Mouse (Mus musculus) embryonic facial prominence, embryonic 15.5 days (tissue): ENCODE measurements around the gene Cxxc4. TPM values are rescaled to one million over a fixed set of nuclear protein-coding genes. Genes with fewer than 3 reads are reported as not detected.

ENCODE experiments used
- microRNA counts: library from miRNA; unstranded; fragments of <30 nt; microRNA quantifications from one replicate; lab custom pipeline; 2016
- microRNA-seq: library from miRNA; unstranded; fragments of <30 nt; microRNA quantifications from one replicate; pipeline ENCODE4, GENCODE M21; 2016; ENCODE audit warnings: borderline number of aligned reads
- polyA plus RNA-seq: library from polyadenylated mRNA; unstranded; fragments of >200 nt; fragmentation: Nextera tagmentation; extraction: Ambion mirVana; gene quantifications from 2 replicates; pipeline ENCODE4 v1.2.1, GENCODE M21; 2015

The Cxxc4 gene
- polyA plus RNA-seq, 1 experiment from 2014 or later, result 5.1 TPM

MicroRNAs within 50 kb of the gene (microRNA counts, 519-probe panel; counts per million panel counts)
- microRNA mmu-miR-1895 (lab: Ali Mortazavi, UCI), result 1,699 counts per million, percentile 20 among the panel's probes with 10 or more counts

Small RNA genes lying within 50 kb of the gene (microRNA-seq; reads per million reads assigned to microRNA genes)
- gene Mir1895, result not detected
